Mouse (Mus musculus) forebrain, postnatal 0 days (tissue): ENCODE data around the gene Blzf1. TPM values are rescaled to one million over a fixed set of nuclear protein-coding genes. Genes with fewer than 3 reads are reported as not detected.

Source experiments
- ATAC-seq: fragments of 200-750 bp; cut with Nextera tagmentation; 2 replicates; pipeline ENCODE4 v1.8.0; 2017; ENCODE audit warnings: mild to moderate bottlenecking, moderate library complexity
- DNase-seq: peaks from one replicate; pipeline ENCODE4 v3.0.0-alpha.2; 2015
- H3K27ac ChIP-seq: fragments of 300-500 bp; sonication (generic); 2 replicates; pipeline ENCODE4 v1.5.1; 2014; ENCODE audit warnings: low read depth, mild to moderate bottlenecking, antibody characterized with exemption, low read length, moderate library complexity, mixed read lengths
- H3K27me3 ChIP-seq: fragments of 300-500 bp; sonication (generic); 2 replicates; pipeline ENCODE4 v1.6.1; 2014; ENCODE audit warnings: mild to moderate bottlenecking, low read length, mixed read lengths; ENCODE audit not compliant: insufficient read depth
- H3K36me3 ChIP-seq: fragments of 300-500 bp; sonication (generic); 2 replicates; pipeline ENCODE4 v1.6.1; 2014; ENCODE audit warnings: mild to moderate bottlenecking, moderate library complexity; ENCODE audit not compliant: insufficient read depth
- H3K4me1 ChIP-seq: fragments of 300-500 bp; sonication (generic); 2 replicates; pipeline ENCODE4 v1.6.1; 2014; ENCODE audit warnings: antibody characterized with exemption; ENCODE audit not compliant: insufficient read depth
- H3K4me2 ChIP-seq: fragments of 300-500 bp; sonication (generic); 2 replicates; pipeline ENCODE4 v1.6.1; 2014; ENCODE audit warnings: low read depth, mild to moderate bottlenecking, moderate library complexity
- H3K4me3 ChIP-seq: fragments of 300-500 bp; sonication (generic); 2 replicates; pipeline ENCODE4 v1.5.1; 2014; ENCODE audit warnings: low read depth, low read length, mixed read lengths
- H3K9ac ChIP-seq: fragments of 300-500 bp; sonication (generic); 2 replicates; pipeline ENCODE4 v1.6.1; 2014; ENCODE audit warnings: mild to moderate bottlenecking
- H3K9me3 ChIP-seq: fragments of 300-500 bp; sonication (generic); 2 replicates; pipeline ENCODE4 v1.6.1; 2016; ENCODE audit warnings: low read length
- CTCF ChIP-seq: sonication (generic); IDR thresholded peaks from 2 replicates; pipeline ENCODE4 v1.5.1; 2016; ENCODE audit warnings: antibody characterized with exemption, control low read depth, low read depth
- WGBS: fragments of 180-500 bp; shearing (Covaris S2); extraction: QIAGEN DNeasy Blood & Tissue Kit; methylation state at CpG from one replicate; pipeline ENCODE4 v1.1.7; 2014; 5-methylcytosine and 5-hydroxymethylcytosine counted together
- polyA plus RNA-seq: library from polyadenylated mRNA; unstranded; fragments of >200 nt; fragmentation: Nextera tagmentation; extraction: Ambion mirVana; gene quantifications from 2 replicates; pipeline ENCODE4 v1.2.1, GENCODE M21; 2015
- total RNA-seq: library from RNA; depleted of rRNA; stranded (reverse); fragments of >200 nt; gene quantifications from 2 replicates; pipeline ENCODE4 v1.2.3, GENCODE M21; 2014

Blzf1 gene
- total and polyA plus RNA-seq, 2 experiments from 2014 or later: 21.5 to 22.3 TPM

DNA sequence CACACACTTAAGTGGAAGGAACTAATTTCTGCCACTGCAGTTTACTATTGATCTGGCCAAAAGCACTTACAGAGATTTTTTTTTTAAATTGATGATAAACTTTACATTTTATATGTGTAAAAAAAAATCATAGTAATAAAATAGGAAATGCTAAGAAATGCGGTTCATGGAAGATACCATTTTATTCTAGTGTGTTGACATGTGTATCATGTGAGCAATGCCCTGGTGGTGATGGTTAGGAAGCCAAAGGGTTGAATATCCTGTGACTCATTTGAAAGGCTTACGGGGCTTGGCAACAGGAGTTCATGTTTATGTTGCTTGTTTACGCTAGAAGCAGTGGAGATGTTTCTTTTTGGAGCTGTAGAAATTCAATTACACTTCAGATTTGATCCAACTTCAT lies 30.7 kb downstream of the Blzf1 start:
- no peak for ATAC-seq
- 86% methylated on average over 3 of the region's 3 CpGs for WGBS
- H3K9ac ChIP-seq: no peak overlapping the region

DNA sequence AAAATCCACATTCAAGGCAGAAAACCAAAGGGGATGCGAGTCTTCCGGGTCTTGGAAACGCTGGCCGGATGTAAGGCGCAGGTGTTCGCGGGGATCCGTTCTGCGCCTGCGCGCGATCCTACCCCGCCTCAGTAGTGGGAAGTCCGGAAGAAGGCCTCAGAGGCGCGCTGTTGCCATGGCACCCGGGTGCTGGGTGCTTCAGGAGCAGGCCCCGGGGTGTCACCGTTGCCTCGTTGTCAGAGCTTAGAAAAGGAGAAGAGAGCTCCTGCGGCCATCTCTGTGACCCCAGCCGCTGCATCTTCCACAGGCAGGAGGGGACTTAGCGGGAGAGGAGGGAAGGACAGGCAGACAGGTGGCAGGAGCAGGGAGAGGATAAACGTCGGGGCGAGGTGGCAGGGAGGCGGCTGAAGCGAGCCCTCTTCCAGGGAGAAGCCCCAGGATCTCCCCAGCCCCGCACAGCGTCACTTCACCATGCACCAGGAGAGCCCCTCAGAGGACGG lies 31.8 kb downstream of the Blzf1 start, which contains the start of gene Ccdc181:
Ccdc181 (plus strand) TSS at position 131 of the 500 bp plus-strand sequence.
- WGBS: 2% methylated on average over 31 of the region's 31 CpGs
- peak; percentile 94 for DNase-seq

More for the DNA sequence above, 30.7 kb downstream of the Blzf1 start:
- H3K27ac ChIP-seq: no peak overlapping the region
- no peak overlapping the region for H3K4me2 ChIP-seq
- H3K36me3 ChIP-seq: no peaks in the 10 kb centered on the region
- no peaks in the 10 kb centered on the region for H3K27me3 ChIP-seq
- no peaks in the 10 kb centered on the region for H3K4me1 ChIP-seq
- DNase-seq: no peak
- TF ChIP-seq CTCF: no peak
- H3K4me3 ChIP-seq: no peak overlapping the region
- no peaks in the 10 kb centered on the region for H3K9me3 ChIP-seq

DNA sequence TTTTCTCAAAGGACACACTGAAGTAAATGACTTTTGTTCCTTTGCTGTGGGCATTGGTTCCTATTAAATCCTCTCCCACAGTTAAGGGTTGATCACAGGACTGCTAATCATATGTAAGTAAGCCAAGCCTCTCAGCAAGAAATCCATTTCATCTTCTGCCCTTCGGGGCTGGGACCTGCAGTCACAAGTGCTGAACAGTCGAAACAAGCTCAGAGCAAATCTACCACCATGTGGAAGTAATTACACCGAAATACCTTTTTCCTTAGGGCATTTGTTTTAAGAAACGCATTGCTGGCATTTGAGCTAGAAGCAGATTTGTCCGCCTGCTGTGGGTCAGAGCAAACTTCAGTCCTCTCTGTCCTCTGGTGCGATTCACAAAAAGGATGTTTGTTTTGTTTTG lies 33.6 kb downstream of the Blzf1 start:
- Histone ChIP-seq H3K27ac (no peak overlapping the region), H3K4me3 (no peak overlapping the region), H3K4me1 (no peaks in the 10 kb centered on the region), H3K9me3 (no peaks in the 10 kb centered on the region), H3K4me2 (no peak overlapping the region), H3K36me3 (no peaks in the 10 kb centered on the region), H3K9ac (no peak overlapping the region), H3K27me3 (no peaks in the 10 kb centered on the region)
- DNase-seq: no peak
- no peak for ATAC-seq
- WGBS: 82% methylated on average over 6 of the region's 6 CpGs
- no peak for TF ChIP-seq CTCF

More for the DNA sequence above, 31.8 kb downstream of the Blzf1 start, which contains the start of gene Ccdc181:
- H3K4me3 ChIP-seq: peak within 1 kb of the TSS; percentile 74
- H3K9me3 ChIP-seq: no peaks in the 10 kb centered on the region
- H3K27me3 ChIP-seq: no peaks in the 10 kb centered on the region
- peak within 1 kb of the TSS; percentile 76 for H3K4me2 ChIP-seq
- H3K27ac ChIP-seq: peak within 1 kb of the TSS; percentile 88
- H3K36me3 ChIP-seq: no peaks in the 10 kb centered on the region
- TF ChIP-seq CTCF: peak; percentile 8; the same call in 1 of the 2 replicates
- peak within 1 kb of the TSS; percentile 71 for H3K9ac ChIP-seq
- peak; percentile 100 for ATAC-seq
- no peaks in the 10 kb centered on the region for H3K4me1 ChIP-seq

DNA sequence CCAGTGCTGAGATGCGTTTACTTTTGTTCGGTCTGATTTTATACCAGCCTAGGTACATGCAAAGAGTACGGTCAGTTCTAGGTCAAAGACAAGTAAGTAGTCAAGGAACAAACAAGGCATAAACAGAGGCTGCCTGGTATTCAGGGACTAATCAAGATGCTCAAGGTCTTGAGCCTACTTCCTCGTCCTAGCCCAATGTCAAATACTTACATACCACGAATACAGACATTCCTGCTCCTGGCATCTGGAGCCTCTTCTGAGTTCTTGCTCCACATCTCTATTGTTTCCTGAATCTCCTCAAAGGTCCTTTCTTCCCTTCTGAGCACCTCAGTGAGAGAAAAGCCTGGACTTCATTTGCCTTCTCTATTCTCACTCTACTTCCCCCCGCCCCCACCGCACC lies 36.3 kb downstream of the Blzf1 start:
- Histone ChIP-seq H3K27ac (no peak overlapping the region), H3K27me3 (no peaks in the 10 kb centered on the region), H3K4me2 (no peak overlapping the region), H3K4me1 (no peaks in the 10 kb centered on the region), H3K9ac (no peak overlapping the region), H3K36me3 (no peaks in the 10 kb centered on the region), H3K9me3 (no peaks in the 10 kb centered on the region), H3K4me3 (no peak overlapping the region)
- ATAC-seq: no peak
- no peak for DNase-seq
- TF ChIP-seq CTCF: no peak
- WGBS: 84% methylated on average over 7 of the region's 7 CpGs

DNA sequence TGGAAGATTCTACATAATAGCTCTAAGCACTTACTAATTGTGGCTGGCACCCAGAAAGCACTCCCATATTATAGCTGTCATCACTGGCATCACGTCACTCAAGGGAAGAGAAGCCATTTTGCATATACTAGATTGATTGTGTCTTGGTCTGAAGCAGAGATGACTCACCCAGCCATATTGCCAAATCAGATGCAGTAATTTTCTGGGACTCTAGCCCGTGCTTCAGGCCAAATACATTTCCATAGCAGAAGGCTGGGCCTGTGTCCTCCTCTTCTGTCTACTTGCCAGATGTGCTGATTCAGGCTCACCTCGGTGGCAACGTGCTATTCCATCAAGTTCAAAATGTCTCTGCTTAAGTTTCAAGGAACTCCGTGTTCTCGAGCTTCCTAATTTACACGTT lies 45.7 kb downstream of the Blzf1 start:
- H3K4me3 ChIP-seq: no peak overlapping the region
- peak; percentile 44 for DNase-seq

DNA sequence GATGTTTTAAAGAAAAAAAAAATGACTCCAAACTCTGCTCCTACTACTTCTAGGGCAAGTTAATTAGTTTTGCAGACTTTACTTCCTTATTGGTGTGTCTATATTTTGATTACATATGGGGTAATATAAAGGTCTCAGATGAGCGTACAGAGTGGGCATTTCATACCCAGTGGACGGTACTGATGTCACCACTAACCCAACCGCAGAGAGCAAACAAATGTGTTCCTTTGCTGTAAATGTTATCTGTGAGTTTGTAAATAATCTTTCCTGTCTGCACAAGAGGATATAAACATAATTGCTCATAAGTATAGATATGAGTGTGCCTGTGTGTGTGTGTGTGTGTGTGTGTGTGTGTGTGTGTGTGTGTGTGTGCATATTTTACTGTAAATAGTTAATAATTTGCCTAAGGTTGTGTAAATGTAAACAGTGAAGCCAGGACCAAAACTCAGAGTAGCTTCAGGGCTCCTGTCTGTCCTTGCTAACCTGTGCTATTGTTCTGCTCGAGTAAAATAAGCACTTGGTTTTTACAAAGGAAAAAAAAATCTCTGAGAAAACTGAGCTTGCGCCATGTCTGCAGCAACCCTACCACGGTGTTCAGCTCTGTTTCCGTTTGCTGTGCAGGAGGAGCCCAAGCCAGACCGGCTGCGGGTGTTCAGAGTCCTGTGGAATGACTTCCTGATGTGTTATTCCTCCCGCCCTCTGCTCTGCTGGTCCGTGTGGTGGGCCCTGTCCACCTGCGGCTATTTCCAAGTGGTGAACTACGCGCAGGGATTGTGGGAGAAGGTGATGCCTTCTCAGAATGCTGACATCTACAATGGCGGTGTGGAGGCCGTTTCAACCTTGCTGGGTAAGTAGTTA lies 46.9 kb downstream of the Blzf1 start:
- H3K27me3 ChIP-seq: no peaks in the 10 kb centered on the region
- no peaks in the 10 kb centered on the region for H3K9me3 ChIP-seq
- H3K27ac ChIP-seq: no peak overlapping the region
- H3K4me3 ChIP-seq: no peak overlapping the region
- H3K4me1 ChIP-seq: no peaks in the 10 kb centered on the region
- H3K36me3 ChIP-seq: peaks cover 14% of the 10 kb centered on the region; the same call in 1 of the 2 replicates
- DNase-seq (no peak), ATAC-seq (no peak)
- H3K9ac ChIP-seq: no peak overlapping the region
- H3K4me2 ChIP-seq: no peak overlapping the region
- TF ChIP-seq CTCF: no peak
- WGBS: 92% methylated on average over 16 of the region's 16 CpGs

More for the DNA sequence above, 45.7 kb downstream of the Blzf1 start:
- no peaks in the 10 kb centered on the region for H3K27me3 ChIP-seq
- H3K27ac ChIP-seq: no peak overlapping the region
- no peak overlapping the region for H3K4me2 ChIP-seq
- H3K9ac ChIP-seq: no peak overlapping the region
- 66% methylated on average over 7 of the region's 7 CpGs for WGBS
- ATAC-seq: peak; percentile 84
- H3K9me3 ChIP-seq: no peaks in the 10 kb centered on the region
- no peaks in the 10 kb centered on the region for H3K4me1 ChIP-seq
- no peak for TF ChIP-seq CTCF
- peaks cover 14% of the 10 kb centered on the region; the same call in 1 of the 2 replicates for H3K36me3 ChIP-seq

DNA sequence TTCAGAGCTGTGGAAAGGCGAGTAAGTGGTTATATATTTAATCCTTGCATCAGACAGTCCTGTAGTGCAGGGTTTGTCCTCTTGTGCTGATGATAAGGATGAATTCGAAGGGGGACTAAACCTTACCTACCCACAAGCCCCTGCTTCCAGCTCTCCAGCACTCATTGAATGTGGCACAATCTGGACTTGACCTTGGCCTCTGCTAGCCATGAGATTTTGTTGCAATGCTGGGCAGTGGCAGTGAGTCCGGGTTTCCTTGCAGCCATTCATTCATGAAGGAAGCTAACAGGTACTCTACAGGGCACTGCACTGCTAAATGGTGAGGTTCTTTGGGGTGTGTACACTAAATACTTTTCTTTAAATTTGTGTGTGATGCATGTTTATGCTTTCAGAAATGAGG lies 52.5 kb downstream of the Blzf1 start:
- Histone ChIP-seq H3K4me3 (no peak overlapping the region), H3K4me2 (no peak overlapping the region), H3K27ac (no peak overlapping the region), H3K4me1 (0 out of 2 replicates have a peak, but pooled peaks cover 4% of the 10 kb centered on the region), H3K9ac (no peak overlapping the region), H3K9me3 (no peaks in the 10 kb centered on the region), H3K36me3 (no peaks in the 10 kb centered on the region), H3K27me3 (no peaks in the 10 kb centered on the region)
- ATAC-seq (no peak), DNase-seq (no peak)
- TF ChIP-seq CTCF: no peak
- WGBS: 82% methylated on average over 3 of the region's 3 CpGs
